Mouse (Mus musculus) lung, postnatal 10 days (tissue): ENCODE data around the gene Mitf.

ENCODE experiments used
- DNase-seq: peaks from one replicate; pipeline ENCODE4 v3.0.0; 2021

Mitf gene

DNA sequence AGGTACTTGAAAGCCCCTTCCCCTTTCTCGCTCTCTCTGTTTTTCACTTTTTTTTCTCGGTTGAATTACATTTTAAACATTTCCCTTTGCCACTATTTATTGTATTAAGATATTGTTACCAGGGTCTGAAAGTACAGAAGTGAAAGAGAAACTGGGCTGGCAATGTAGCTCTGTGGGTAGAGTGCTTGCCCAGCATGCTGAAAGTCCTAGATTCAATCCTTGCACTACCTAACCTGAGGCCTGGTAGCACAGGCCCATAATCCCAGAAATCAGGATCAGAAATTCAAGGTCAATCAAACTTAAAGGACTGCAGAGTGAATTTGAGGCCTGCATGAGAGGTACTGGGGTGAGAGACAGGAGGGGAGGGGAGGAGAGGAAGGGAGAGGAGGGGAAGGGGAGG, 242.7 kb downstream of the Mitf start:
- no peak for DNase-seq

- DNase-seq = no peak
Measured at GRCm38 (mm10) chr6:98061878-98062277, 255.0 kb downstream of the Mitf start.

DNA sequence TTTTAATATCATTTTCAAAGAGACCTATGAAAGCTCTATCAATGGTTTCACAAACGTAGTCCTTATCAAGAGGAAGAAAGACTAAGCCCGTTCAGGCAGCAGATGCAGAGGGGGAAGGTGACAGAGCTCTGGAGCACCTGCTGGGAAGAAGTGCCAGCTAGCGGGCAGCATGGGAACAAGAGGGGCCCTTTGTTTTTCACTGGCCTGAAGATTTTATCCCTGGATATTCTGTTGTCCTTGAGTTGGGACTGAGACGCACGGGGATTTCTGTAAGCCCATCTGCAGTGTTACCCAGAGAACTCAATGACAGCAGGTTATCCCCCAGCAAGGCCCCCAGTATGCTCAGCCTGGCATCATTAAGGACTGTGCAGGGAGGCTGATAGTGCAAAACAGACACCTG, 258.1 kb downstream of the Mitf start:
- DNase-seq = no peak

DNA sequence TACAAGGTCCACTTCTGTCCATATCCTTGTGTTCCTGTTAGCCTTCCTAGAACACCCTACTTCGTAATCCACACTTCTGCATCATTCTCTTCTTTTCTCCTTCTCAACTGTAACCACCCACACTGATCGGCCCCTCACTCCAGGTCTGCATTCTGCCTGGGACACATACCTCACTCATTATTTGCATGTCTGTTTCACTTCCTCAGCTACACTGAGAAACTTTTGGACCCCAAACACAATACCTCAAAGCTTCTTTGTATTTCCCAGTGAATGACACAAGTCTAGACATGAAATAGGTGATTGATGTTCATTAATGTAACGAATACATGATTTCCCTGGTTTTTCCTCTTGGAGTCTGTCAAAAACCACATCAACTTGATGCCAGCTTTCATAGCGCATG, 259.6 kb downstream of the Mitf start:
- no peak for DNase-seq
